Mouse (Mus musculus): ENCODE measurements around the gene Med24. TPM values are rescaled to one million over a fixed set of nuclear protein-coding genes. Genes with fewer than 3 reads are reported as not detected.

Med24 gene
- polyA plus RNA-seq, 1 experiment: 40.2 TPM

DNA sequence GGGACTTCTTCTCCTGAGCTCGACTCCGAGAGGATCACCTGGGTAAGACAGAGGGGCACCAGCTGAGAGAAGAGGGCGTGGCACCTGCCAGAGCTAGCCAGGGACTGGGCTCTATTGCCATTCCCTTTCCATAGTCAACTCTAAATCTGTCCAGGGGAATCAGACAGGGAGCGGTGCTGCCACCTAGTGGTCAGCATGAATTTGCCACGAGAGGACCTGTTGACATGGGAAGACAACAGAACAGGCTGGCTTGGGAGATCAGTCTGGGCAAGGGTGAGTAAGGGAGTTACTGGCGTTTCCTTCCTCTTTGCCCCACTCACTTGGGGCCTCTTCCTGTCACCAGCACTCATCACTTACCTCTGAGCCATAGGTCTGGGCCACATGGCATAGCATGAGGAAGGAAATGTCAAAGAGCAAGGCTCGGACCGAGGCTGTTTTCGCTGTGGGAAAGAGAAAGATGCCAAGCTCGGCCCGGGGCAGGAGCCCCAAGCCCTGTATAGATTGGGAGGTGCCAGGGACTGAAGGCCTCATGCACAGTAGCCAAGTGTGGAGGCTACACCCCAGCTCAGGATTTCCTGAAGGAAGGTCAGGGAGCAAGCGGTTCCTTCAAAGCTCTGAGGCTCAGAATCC, 18.7 kb downstream of the Med24 start:
- TF ChIP-seq GATA1 (IDR thresholded peaks at IDR 0.05; ENCODE audit: borderline replicate concordance, low read length) (no peak), FLI1 (IDR thresholded peaks at IDR 0.05; ENCODE audit: low read length) (no peak)
- peaks cover 47% of the 10 kb centered on the region for H3K4me1 ChIP-seq
- peak overlapping the region; percentile 78 for H3K4me3 ChIP-seq (replicated peaks)
- H3K9me3 ChIP-seq: no peaks in the 10 kb centered on the region
- H3K36me3 ChIP-seq (replicated peaks; ENCODE audit: low read length): peaks cover 91% of the 10 kb centered on the region
- no peaks in the 10 kb centered on the region for H3K27me3 ChIP-seq (replicated peaks)

DNA sequence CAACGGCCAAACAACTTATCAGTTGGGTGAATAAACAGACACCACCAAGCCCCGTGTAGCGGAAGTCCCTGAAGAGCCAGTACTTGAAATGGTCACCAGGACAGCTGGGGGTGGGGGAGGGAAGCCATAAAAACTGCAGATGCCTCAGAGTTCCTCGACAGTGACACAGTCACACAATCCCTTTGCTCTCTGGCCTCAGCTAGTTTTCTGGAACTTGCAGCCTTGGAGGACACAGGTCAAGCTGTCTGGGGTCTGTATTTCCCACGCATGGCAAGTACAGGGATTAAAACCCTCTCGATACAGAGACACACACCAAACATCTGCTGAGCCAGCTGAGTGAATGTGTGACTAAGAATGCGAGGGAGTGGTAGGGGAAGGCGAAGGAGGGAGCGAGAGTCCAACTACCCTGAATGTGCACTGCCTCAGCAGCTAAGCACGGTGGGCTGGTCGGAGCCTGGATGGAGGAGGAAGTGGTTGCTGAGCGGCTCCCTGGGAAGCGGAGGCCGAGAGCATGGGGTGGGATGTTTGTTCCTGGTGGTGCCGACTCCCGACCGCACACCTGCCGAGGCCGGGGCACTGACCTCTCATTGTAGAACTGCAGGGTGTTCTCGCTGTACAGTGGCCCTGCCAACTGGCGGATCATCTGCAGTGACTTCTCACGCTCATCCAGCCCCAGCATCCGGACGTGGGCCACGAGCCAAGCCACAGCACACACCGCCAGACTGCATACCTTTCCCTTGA, 20.1 kb downstream of the Med24 start:
- Histone ChIP-seq H3K4me1 (peaks cover 48% of the 10 kb centered on the region), H3K4me3 (replicated peaks) (peak overlapping the region; percentile 67), H3K9me3 (no peaks in the 10 kb centered on the region), H3K27me3 (replicated peaks) (no peaks in the 10 kb centered on the region), H3K36me3 (replicated peaks; ENCODE audit: low read length) (peaks cover 91% of the 10 kb centered on the region)
- no peak for TF ChIP-seq GATA1 (IDR thresholded peaks at IDR 0.05; ENCODE audit: borderline replicate concordance, low read length)
- TF ChIP-seq FLI1 (IDR thresholded peaks at IDR 0.05; ENCODE audit: low read length): no peak

DNA sequence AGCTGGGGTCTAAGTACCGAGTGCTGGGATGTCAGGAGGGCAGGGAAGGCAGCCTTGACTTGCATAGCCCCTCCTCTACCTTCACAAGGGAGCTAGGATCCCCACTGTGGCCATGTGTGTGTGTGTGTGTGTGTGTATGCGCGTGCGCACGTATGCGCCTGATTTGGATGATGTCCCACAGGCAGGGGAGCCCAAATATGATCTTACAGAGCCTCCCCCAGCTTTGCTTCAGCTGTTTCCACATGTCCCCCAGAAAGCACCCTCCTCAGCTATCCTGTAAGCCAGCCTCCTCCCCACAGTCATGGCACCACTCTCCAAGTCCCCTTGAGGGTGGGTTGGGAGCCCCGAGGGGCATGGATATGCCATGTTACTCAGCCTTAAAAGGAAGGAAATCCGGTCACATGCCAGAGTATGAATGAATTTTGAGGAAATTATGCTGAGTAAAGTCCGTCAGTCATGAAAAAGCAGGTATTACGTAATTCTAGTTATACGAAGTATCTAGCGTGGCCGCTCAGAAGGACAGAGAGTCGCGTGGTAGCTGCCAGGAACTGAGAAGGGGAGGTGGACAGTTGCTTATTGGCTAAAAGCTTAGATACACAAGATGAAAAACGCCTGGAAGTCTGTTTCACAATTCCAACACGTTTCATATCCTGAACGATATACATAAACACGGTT, 20.8 kb downstream of the Med24 start:
- peaks cover 52% of the 10 kb centered on the region for H3K4me1 ChIP-seq
- no peaks in the 10 kb centered on the region for H3K27me3 ChIP-seq (replicated peaks)
- TF ChIP-seq GATA1 (IDR thresholded peaks at IDR 0.05; ENCODE audit: borderline replicate concordance, low read length) (no peak), FLI1 (IDR thresholded peaks at IDR 0.05; ENCODE audit: low read length) (no peak)
- no peaks in the 10 kb centered on the region for H3K9me3 ChIP-seq
- H3K36me3 ChIP-seq (replicated peaks; ENCODE audit: low read length): peaks cover 90% of the 10 kb centered on the region
- H3K4me3 ChIP-seq (replicated peaks): no peak overlapping the region

DNA sequence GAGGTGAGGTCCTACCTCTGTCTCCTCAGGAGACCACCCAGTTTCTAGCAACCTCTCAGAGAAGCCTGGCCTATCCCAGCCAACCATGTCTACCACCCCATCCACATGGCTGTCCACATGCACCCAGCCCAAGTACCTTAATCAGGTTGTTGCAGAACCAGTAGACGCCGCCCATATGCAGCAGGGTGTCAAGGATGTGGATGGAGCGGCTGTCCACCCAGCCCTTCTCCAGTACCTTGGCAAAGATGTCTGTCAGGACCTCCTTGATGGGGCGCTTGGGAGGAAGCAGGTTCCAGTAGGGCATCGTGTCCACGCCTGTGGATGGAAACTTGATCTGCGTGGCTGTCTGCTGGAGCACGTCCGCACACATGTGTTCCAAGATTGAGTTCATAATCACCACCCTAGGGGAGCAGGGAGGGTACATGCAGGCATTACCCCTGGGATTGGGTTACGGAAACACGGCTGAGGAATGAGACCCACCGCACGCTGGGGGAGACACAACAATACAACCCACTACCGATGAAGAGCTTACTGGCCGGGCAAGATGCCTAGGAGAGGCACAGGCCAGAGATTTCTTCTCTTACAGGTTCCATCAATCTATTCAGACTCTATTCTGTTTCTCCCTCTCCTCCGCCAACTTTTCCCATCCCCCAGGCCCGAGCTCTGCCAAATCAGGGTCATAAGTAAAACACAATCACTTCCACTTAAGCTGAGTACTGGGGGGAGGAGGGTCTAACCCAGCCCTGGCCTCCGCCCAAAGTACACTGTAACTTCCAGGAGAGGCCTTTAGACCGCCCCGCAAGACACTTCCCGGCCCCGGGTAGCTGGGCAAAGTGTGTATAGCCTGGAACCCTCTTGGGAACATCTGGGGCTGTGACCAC, 21.6 kb downstream of the Med24 start:
- Histone ChIP-seq H3K4me1 (peaks cover 48% of the 10 kb centered on the region), H3K4me3 (replicated peaks) (no peak overlapping the region), H3K9me3 (no peaks in the 10 kb centered on the region)

DNA sequence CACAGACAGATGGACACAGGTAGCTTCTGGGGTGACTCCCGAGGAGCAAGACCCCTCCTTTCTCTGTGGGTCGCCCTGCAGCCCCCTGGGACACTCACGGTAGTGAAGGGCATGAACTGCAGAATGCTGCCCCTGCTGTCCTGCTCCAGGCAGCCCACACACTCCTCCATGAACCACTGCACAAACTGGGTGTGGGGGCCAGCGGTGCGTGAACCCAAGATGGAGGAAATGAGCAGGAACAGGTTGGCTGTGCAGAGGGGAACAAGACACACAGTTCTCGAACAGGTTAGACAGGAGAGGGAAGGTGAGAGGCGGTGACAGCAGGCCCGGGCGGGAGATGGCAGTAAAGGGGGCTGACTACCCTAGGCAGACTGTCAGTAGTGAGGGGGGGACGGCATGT, 24.2 kb downstream of the Med24 start:
- no peaks in the 10 kb centered on the region for H3K9me3 ChIP-seq
- peaks cover 39% of the 10 kb centered on the region for H3K4me1 ChIP-seq
- H3K36me3 ChIP-seq (replicated peaks; ENCODE audit: low read length): peaks cover 70% of the 10 kb centered on the region
- peaks cover 10% of the 10 kb centered on the region for H3K27me3 ChIP-seq (replicated peaks)
- no peak overlapping the region for H3K4me3 ChIP-seq (replicated peaks)
- TF ChIP-seq GATA1 (IDR thresholded peaks at IDR 0.05; ENCODE audit: borderline replicate concordance, low read length): no peak
- TF ChIP-seq FLI1 (IDR thresholded peaks at IDR 0.05; ENCODE audit: low read length): no peak

More for the DNA sequence above, 21.6 kb downstream of the Med24 start:
- H3K36me3 ChIP-seq (replicated peaks; ENCODE audit: low read length): peaks cover 87% of the 10 kb centered on the region
- TF ChIP-seq FLI1 (IDR thresholded peaks at IDR 0.05; ENCODE audit: low read length): no peak
- TF ChIP-seq GATA1 (IDR thresholded peaks at IDR 0.05; ENCODE audit: borderline replicate concordance, low read length): no peak
- no peaks in the 10 kb centered on the region for H3K27me3 ChIP-seq (replicated peaks)

DNA sequence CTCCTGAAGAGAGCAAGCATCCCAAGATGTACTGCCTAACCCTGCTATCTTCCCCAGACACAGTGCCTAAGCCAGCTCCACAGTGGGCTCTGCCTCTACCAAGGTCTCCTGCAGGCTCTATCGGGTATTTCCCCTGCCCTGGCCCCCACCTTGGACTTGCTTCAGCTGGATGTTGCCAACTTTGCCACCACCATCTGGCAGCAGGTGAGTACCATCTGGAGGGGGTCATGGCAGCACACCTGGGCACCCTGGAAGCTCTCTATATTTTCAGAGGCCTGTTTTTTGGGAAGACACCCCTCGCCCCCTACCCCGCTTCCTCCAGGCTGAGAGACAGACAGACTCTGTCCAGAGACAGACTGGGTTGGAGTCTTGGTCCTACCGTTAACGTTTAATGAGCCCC, 26.9 kb downstream of the Med24 start:
- H3K36me3 ChIP-seq (replicated peaks; ENCODE audit: low read length): peaks cover 44% of the 10 kb centered on the region
- H3K4me1 ChIP-seq: peaks cover 27% of the 10 kb centered on the region; the same call in 1 of the 2 replicates
- peaks cover 10% of the 10 kb centered on the region for H3K27me3 ChIP-seq (replicated peaks)
- TF ChIP-seq GATA1 (IDR thresholded peaks at IDR 0.05; ENCODE audit: borderline replicate concordance, low read length) (no peak), FLI1 (IDR thresholded peaks at IDR 0.05; ENCODE audit: low read length) (no peak)
- H3K9me3 ChIP-seq: no peaks in the 10 kb centered on the region
- no peak overlapping the region for H3K4me3 ChIP-seq (replicated peaks)

DNA sequence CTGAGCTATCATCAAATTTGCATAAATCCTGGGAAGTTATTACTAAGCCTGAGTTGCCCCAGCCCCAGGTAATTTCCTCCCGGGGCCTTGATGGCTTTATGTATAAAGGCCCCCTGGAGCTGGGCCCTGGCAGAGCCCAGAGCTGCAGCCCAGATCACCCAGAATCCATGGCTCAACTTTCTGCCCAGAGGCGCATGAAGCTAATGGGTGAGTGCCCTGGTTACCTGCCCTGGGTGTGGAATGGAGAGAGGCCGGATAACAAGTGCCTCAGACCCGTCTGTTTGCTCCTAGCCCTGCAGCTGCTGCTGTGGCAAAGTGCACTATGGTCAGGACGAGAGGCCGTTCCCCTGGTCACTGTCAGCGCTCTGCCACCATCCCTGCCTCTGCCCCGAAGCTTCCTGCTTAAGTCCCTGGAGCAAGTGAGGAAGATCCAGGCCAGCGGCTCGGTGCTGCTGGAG, 28.0 kb downstream of the Med24 start, which contains the start of gene Csf3:
Gene Csf3 (plus strand): TSS at position 51 of the 458 bp plus-strand sequence.
- peaks cover 23% of the 10 kb centered on the region; the same call in 1 of the 2 replicates for H3K4me1 ChIP-seq
- no peaks in the 10 kb centered on the region for H3K9me3 ChIP-seq
- peaks cover 44% of the 10 kb centered on the region for H3K36me3 ChIP-seq (replicated peaks; ENCODE audit: low read length)
- TF ChIP-seq GATA1 (IDR thresholded peaks at IDR 0.05; ENCODE audit: borderline replicate concordance, low read length) (no peak), FLI1 (IDR thresholded peaks at IDR 0.05; ENCODE audit: low read length) (no peak)
- H3K4me3 ChIP-seq (replicated peaks): no peak within 1 kb of the TSS
- H3K27me3 ChIP-seq (replicated peaks): peaks cover 10% of the 10 kb centered on the region

DNA sequence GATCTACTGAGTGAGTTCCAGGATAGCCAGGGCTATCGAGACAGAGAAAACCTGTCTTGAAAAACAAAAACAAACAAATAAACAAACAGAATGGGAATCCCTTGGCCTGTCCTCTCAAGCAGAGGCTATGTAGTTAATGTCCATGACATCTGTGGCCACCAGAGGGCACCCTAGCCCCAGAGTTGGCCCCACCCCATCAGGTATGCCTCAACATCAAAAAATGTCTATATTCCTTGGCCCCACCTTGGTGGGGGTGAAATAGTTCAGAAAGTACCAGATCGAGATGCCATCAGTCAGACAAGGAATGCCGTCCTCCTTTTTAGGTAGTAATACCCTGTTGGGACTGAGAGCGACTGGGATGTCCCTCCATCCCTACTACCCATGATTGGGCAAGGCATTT, 29.3 kb downstream of the Med24 start:
- Histone ChIP-seq H3K4me1 (peaks cover 20% of the 10 kb centered on the region; the same call in 1 of the 2 replicates), H3K27me3 (replicated peaks) (peaks cover 10% of the 10 kb centered on the region), H3K4me3 (replicated peaks) (no peak overlapping the region), H3K36me3 (replicated peaks; ENCODE audit: low read length) (peaks cover 44% of the 10 kb centered on the region), H3K9me3 (no peaks in the 10 kb centered on the region)
- TF ChIP-seq GATA1 (IDR thresholded peaks at IDR 0.05; ENCODE audit: borderline replicate concordance, low read length) (no peak), FLI1 (IDR thresholded peaks at IDR 0.05; ENCODE audit: low read length) (no peak)

Data from megakaryocyte, embryonic 14.5 days (primary cell).